Mouse (Mus musculus) heart, adult 2 months (tissue): ENCODE measurements around the gene Btn2a2.

Source experiments
- CTCF ChIP-seq: fragments of 200-600 bp; IDR thresholded peaks from 2 replicates; pipeline ENCODE4 v1.8.1; 2022; ENCODE audit warnings: antibody characterized with exemption, mild to moderate bottlenecking, moderate library complexity
- POLR2A ChIP-seq: fragments of 200-500 bp; IDR thresholded peaks from 2 replicates; pipeline ENCODE4 v1.6.1; 2011; ENCODE audit warnings: mild to moderate bottlenecking, low read depth, low read length, control low read depth; ENCODE audit not compliant: insufficient read depth

GRCm38 (mm10) chr13:23475658-23476057 is 13.0 kb downstream of the Btn2a2 start:
- TF ChIP-seq CTCF (no peak), POLR2A (no peak)
